30 mouse cellular contexts compared by ENCODE assay signal in the genomic region with DNA sequence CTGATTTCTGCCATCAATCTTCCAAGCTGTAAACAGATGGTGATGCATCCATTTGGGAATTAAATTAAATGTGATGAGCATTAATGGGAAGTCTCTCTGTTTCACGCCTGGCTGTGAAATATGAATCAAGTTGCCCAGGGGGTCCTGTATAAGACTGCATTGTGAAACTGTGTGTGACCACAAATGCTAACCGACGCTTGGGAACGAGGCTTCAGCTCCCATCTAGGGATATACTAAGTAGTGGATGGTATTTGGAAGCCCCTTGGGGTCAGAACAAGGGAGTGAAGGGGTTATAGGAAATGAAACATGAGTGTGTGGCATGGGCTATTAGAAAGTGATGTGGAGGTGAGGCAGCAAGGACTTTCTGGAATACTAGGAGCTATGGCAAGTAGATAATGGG.
DNase-seq lines count a peak whose midpoint lies in the region; ATAC-seq and TF ChIP-seq lines count a peak whose summit lies in the region.
"Had no signal": no experiment of that assay in that cellular context is flagged by ENCODE, and none has a peak within 500 bp of the region (broad histone marks: within the 10 kb centered on the region; RNA-seq: fewer than 3 reads in every experiment).

No protein-coding gene starts in this region.

- peak; percentile 3 for DNase-seq in lung, postnatal 0 days (ENCODE audit: low spot score)
- DNase-seq in lung, postnatal 4 days, result no peak
- peak; percentile 33 for DNase-seq in hindbrain, embryonic 14.5 days (ENCODE audit: low spot score)
- DNase-seq in testis, postnatal 10 days (ENCODE audit: low spot score), result no peak
- DNase-seq: adrenal gland, postnatal 10 days; cerebellum, adult 11 months; cerebellum, adult 9-10 months; embryo, embryonic 11 days; gastrocnemius, postnatal 25 days; heart, adult 11 months; heart, postnatal 36 days; kidney, adult 11 months; kidney, postnatal 25 days; lung, embryonic 14.5 days; right cerebral cortex, adult 18-20 months; spleen, adult 18-20 months; thymus, adult 2 months; thymus, postnatal 36 days had no signal

- H3K27me3 ChIP-seq in forebrain, embryonic 16.5 days (replicated peaks; ENCODE audit: control insufficient read depth, insufficient read depth, low read length), result no peaks in the 10 kb centered on the region
- H3K27me3 ChIP-seq in forebrain, embryonic 12.5 days, result no peaks in the 10 kb centered on the region
- no peaks in the 10 kb centered on the region for H3K27me3 ChIP-seq in lung, postnatal 0 days (replicated peaks; ENCODE audit: insufficient read depth, low read length)
- H3K27me3 ChIP-seq in hindbrain, embryonic 14.5 days (ENCODE audit: control insufficient read depth, insufficient read depth, low read length), result no peaks in the 10 kb centered on the region
- no peaks in the 10 kb centered on the region for H3K27me3 ChIP-seq in neural tube, embryonic 14.5 days (ENCODE audit: control insufficient read depth, insufficient read depth, low read length)
- H3K27me3 ChIP-seq: embryonic facial prominence, embryonic 12.5 days; limb, embryonic 12.5 days; liver, embryonic 15.5 days; Patski had no signal

- no peak for TF ChIP-seq EP300 in lung, postnatal 0 days (IDR thresholded peaks at IDR 0.05)

- peak; percentile 41; the same call in 1 of the 2 replicates for ATAC-seq in forebrain, embryonic 16.5 days
- ATAC-seq in forebrain, embryonic 12.5 days (ENCODE audit: low FRiP score), result no peak
- ATAC-seq in lung, postnatal 0 days, result no peak
- ATAC-seq in hindbrain, embryonic 14.5 days (ENCODE audit: low FRiP score), result peak; percentile 49; the same call in 1 of the 2 replicates
- peak; percentile 52; the same call in 1 of the 2 replicates for ATAC-seq in neural tube, embryonic 14.5 days (ENCODE audit: low read depth)
- ATAC-seq: inflammation-experienced regulatory T-cells, adult 6 months; midbrain, embryonic 16.5 days; Patski had no signal

- 74% methylated on average over 4 of the region's 4 CpGs for WGBS in forebrain, embryonic 16.5 days
- 80% methylated on average over 4 of the region's 4 CpGs for WGBS in forebrain, embryonic 12.5 days
- WGBS in lung, postnatal 0 days, result 82% methylated on average over 4 of the region's 4 CpGs
- WGBS in hindbrain, embryonic 14.5 days, result 50% methylated on average over 4 of the region's 4 CpGs
- 48% methylated on average over 4 of the region's 4 CpGs for WGBS in neural tube, embryonic 14.5 days

- no peak overlapping the region for H3K4me3 ChIP-seq in forebrain, embryonic 16.5 days (replicated peaks; ENCODE audit: low read length)
- H3K4me3 ChIP-seq in forebrain, embryonic 12.5 days (replicated peaks), result no peak overlapping the region
- H3K4me3 ChIP-seq in lung, postnatal 0 days (ENCODE audit: low read depth, low read length), result no peak overlapping the region
- no peak overlapping the region for H3K4me3 ChIP-seq in hindbrain, embryonic 14.5 days (replicated peaks; ENCODE audit: low read length)
- no peak overlapping the region for H3K4me3 ChIP-seq in neural tube, embryonic 14.5 days (ENCODE audit: low read depth, low read length)
- H3K4me3 ChIP-seq: embryonic facial prominence, embryonic 12.5 days; limb, embryonic 12.5 days; liver, embryonic 15.5 days; midbrain, embryonic 10.5 days; myocyte had no signal

- no peaks in the 10 kb centered on the region for H3K9me3 ChIP-seq in forebrain, embryonic 16.5 days (ENCODE audit: control insufficient read depth, low read length)
- no peaks in the 10 kb centered on the region for H3K9me3 ChIP-seq in forebrain, embryonic 12.5 days
- H3K9me3 ChIP-seq in lung, postnatal 0 days (ENCODE audit: low read length), result no peaks in the 10 kb centered on the region
- no peaks in the 10 kb centered on the region for H3K9me3 ChIP-seq in hindbrain, embryonic 14.5 days (ENCODE audit: control insufficient read depth, low read length)
- no peaks in the 10 kb centered on the region for H3K9me3 ChIP-seq in neural tube, embryonic 14.5 days (ENCODE audit: control insufficient read depth, low read length)
- H3K9me3 ChIP-seq: embryonic facial prominence, embryonic 12.5 days; limb, embryonic 12.5 days; liver, embryonic 15.5 days; midbrain, embryonic 10.5 days had no signal

- H3K27ac ChIP-seq in forebrain, embryonic 16.5 days (ENCODE audit: low read length), result no peak overlapping the region; the same call in 1 of the 2 replicates
- H3K27ac ChIP-seq in forebrain, embryonic 12.5 days, result no peak overlapping the region
- H3K27ac ChIP-seq in lung, postnatal 0 days (ENCODE audit: low read length), result no peak overlapping the region
- H3K27ac ChIP-seq in hindbrain, embryonic 14.5 days, result no peak overlapping the region
- no peak overlapping the region for H3K27ac ChIP-seq in neural tube, embryonic 14.5 days (ENCODE audit: low read depth, low read length)
- H3K27ac ChIP-seq: embryonic facial prominence, embryonic 12.5 days; limb, embryonic 12.5 days; liver, embryonic 15.5 days; midbrain, embryonic 10.5 days had no signal

- H3K4me2 ChIP-seq in forebrain, embryonic 16.5 days (ENCODE audit: low read length), result no peak overlapping the region
- H3K4me2 ChIP-seq in forebrain, embryonic 12.5 days, result no peak overlapping the region
- no peak overlapping the region for H3K4me2 ChIP-seq in lung, postnatal 0 days (replicated peaks; ENCODE audit: low read depth, low read length)
- H3K4me2 ChIP-seq in hindbrain, embryonic 14.5 days (replicated peaks), result no peak overlapping the region
- H3K4me2 ChIP-seq in neural tube, embryonic 14.5 days (ENCODE audit: low read depth, low read length), result no peak overlapping the region
- H3K4me2 ChIP-seq: embryonic facial prominence, embryonic 12.5 days; heart, embryonic 11.5 days; limb, embryonic 12.5 days; liver, embryonic 15.5 days; lung, embryonic 14.5 days had no signal

- H3K36me3 ChIP-seq in forebrain, embryonic 16.5 days (ENCODE audit: control insufficient read depth, insufficient read depth), result no peaks in the 10 kb centered on the region
- H3K36me3 ChIP-seq in forebrain, embryonic 12.5 days (replicated peaks), result no peaks in the 10 kb centered on the region
- H3K36me3 ChIP-seq in lung, postnatal 0 days (ENCODE audit: insufficient read depth, low read length), result no peaks in the 10 kb centered on the region
- no peaks in the 10 kb centered on the region for H3K36me3 ChIP-seq in hindbrain, embryonic 14.5 days (replicated peaks; ENCODE audit: control insufficient read depth, insufficient read depth)
- H3K36me3 ChIP-seq in neural tube, embryonic 14.5 days (ENCODE audit: control insufficient read depth, insufficient read depth, low read length), result no peaks in the 10 kb centered on the region
- H3K36me3 ChIP-seq: embryonic facial prominence, embryonic 12.5 days; limb, embryonic 12.5 days; liver, embryonic 15.5 days; midbrain, embryonic 10.5 days had no signal

- no peak for TF ChIP-seq CTCF in lung, postnatal 0 days (IDR thresholded peaks at IDR 0.05)

- H3K9ac ChIP-seq in forebrain, embryonic 16.5 days (replicated peaks; ENCODE audit: low read depth, low read length), result no peak overlapping the region
- no peak overlapping the region for H3K9ac ChIP-seq in forebrain, embryonic 12.5 days
- no peak overlapping the region for H3K9ac ChIP-seq in lung, postnatal 0 days (replicated peaks; ENCODE audit: low read depth)
- no peak overlapping the region for H3K9ac ChIP-seq in hindbrain, embryonic 14.5 days
- H3K9ac ChIP-seq in neural tube, embryonic 14.5 days (replicated peaks; ENCODE audit: low read depth, low read length), result no peak overlapping the region
- H3K9ac ChIP-seq: embryonic facial prominence, embryonic 12.5 days; limb, embryonic 12.5 days; liver, embryonic 15.5 days; lung, embryonic 14.5 days had no signal

- no peaks in the 10 kb centered on the region for H3K4me1 ChIP-seq in forebrain, embryonic 16.5 days (replicated peaks; ENCODE audit: control insufficient read depth, insufficient read depth, low read length)
- no peaks in the 10 kb centered on the region for H3K4me1 ChIP-seq in forebrain, embryonic 12.5 days
- H3K4me1 ChIP-seq in lung, postnatal 0 days (ENCODE audit: insufficient read depth, low read depth, low read length), result no peaks in the 10 kb centered on the region
- no peaks in the 10 kb centered on the region for H3K4me1 ChIP-seq in hindbrain, embryonic 14.5 days (replicated peaks; ENCODE audit: control insufficient read depth, insufficient read depth, low read length)
- H3K4me1 ChIP-seq in neural tube, embryonic 14.5 days (ENCODE audit: control insufficient read depth, insufficient read depth, low read length), result no peaks in the 10 kb centered on the region
- H3K4me1 ChIP-seq: embryonic facial prominence, embryonic 12.5 days; limb, embryonic 12.5 days; liver, embryonic 15.5 days; midbrain, embryonic 10.5 days had no signal

Comparison
In these comparisons a context has a peak if more than half of its experiments do, and no peak if none do; other contexts are left out.
1. ATAC-seq: peak in forebrain, embryonic 16.5 days (single experiment), hindbrain, embryonic 14.5 days (single experiment) and neural tube, embryonic 14.5 days (single experiment); none in forebrain, embryonic 12.5 days (single experiment) and lung, postnatal 0 days (single experiment).
2. DNase-seq: peak in lung, postnatal 0 days (single experiment) and hindbrain, embryonic 14.5 days (single experiment); none in lung, postnatal 4 days (0 of 2) and testis, postnatal 10 days (single experiment).